Mouse (Mus musculus): ENCODE measurements around the gene Rhobtb3.
"Not testable (repeated sequence)": the region's sequence is repeated elsewhere in the genome, so short reads cannot be mapped to it uniquely, and the experiment has no call there.

The Rhobtb3 gene

GRCm38 (mm10) chr13:75929071-75929470 lies 14.7 kb downstream of the Rhobtb3 start:
- in situ Hi-C loops (cut with MboI, MseI), result not testable (repeated sequence)

DNA sequence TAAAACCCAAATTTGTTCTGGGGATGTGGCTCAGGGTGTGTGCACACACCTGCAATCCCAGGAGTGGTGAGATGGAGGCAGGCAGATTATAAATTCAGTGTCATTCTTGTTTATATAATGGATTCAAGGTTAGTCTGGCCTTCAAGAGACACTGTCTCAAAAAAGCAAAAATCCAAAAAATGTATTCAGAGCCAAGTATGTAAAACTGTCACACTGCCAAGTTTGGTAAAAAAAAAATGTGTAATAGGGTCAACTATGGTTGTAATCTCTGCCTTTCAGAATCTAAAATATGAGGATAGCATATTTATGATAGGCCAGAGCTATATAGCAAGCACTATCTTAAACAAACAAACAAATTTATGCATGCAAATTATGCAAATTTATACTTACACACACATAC lies 15.8 kb downstream of the Rhobtb3 start:
- in situ Hi-C loops (cut with MboI, MseI), result no loop called here

- in situ Hi-C loops (cut with MboI, MseI), result no loop called here
These were observed 29.6 kb downstream of the Rhobtb3 start for GRCm38 (mm10) chr13:75914151-75914550.

GRCm38 (mm10) chr13:75908187-75908586 lies 35.5 kb downstream of the Rhobtb3 start:
- in situ Hi-C loops (cut with MboI, MseI), result no loop called here

DNA sequence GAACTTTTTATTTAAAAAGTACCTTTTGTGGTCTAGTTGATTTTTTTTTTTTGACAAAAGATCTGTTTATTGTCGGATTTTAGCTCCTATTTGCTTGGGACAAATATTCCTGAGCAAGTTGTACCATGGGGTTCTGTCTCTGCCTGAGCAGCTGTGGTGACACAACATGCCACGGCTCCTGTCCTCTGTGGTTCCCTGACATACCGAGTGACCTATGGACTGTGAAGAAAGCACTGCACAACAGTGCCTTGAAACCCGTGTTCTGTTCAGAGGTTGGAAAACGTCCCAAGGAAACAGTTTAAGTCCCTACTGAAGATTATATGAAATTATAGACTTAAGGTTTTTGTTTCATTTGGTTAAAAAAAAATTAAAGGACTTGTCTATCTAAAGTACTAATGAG lies 36.6 kb downstream of the Rhobtb3 start:
- in situ Hi-C loops (cut with MboI, MseI), result no loop called here

DNA sequence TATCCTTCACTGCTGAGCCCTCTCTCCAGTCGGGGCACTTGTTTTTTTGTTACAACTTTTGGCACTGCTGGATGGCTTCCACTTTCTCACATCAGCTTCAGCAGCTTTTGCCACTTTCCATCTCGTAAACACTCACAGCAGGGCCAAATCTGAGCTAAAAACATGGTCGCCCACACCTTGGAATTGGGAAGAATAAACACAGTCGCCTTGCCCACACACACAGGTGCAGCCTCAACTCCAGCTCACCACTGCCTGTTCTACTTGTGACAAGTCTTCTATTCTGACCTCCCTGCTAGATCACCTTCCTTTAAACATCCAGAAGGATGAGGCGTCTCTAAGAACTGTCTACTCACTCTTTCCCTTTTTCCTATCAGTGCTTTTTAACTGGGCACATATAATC lies 39.1 kb downstream of the Rhobtb3 start:
- in situ Hi-C loops (cut with MboI, MseI), result no loop called here

- in situ Hi-C loops (cut with MboI, MseI), result not testable (repeated sequence)
These were observed 42.8 kb downstream of the Rhobtb3 start for GRCm38 (mm10) chr13:75900928-75901327.

GRCm38 (mm10) chr13:75892876-75893275 lies 50.8 kb downstream of the Rhobtb3 start:
- in situ Hi-C loops (cut with MboI, MseI), result no loop called here

- in situ Hi-C loops (cut with MboI, MseI), result no loop called here
These were observed 51.4 kb downstream of the Rhobtb3 start for GRCm38 (mm10) chr13:75892291-75892690.

DNA sequence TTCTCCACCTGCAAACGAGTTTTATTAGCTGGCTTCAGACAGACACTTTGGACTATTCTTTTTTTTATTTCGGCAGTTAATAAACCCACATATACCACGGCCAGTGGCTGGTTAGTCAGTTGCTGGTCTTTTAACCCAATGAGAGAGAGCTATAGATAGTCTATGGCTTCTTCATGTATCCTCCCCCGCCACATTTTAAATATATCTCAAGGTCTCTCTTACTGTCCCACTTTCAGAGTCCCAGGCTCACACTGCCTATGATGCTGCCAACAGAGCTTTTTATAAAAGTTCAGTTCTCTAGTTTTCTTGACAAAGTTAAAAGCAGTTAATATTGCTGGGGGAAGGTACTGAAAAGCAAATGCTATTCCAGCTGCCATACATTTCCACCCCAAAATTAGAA lies 51.9 kb downstream of the Rhobtb3 start:
- in situ Hi-C loops (cut with MboI, MseI), result no loop called here

GRCm38 (mm10) chr13:75883792-75884191 lies 59.9 kb downstream of the Rhobtb3 start:
- in situ Hi-C loops (cut with MboI, MseI), result loop anchor here (10.0 kb wide), 1 partner anchor 649 kb away; no protein-coding TSS in a partner anchor

DNA sequence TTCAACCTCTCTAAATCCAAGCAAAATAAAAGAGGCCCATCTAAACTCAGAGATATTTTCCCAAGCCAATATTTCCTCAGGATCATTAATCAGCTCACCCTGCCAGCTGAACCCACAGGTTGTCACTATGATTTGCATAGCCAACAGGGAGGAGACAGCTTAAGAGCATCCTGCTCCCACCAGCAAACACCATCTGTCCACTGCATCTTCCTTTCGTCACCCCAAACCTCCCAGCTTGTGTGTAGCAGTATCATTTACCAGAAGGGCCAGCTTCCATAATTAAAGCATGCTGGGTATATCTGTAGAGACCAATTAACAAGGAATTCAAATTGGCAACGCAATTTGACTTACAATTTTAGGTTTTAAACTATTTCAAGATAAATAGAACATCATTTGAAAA lies 63.2 kb downstream of the Rhobtb3 start:
- in situ Hi-C loops (cut with MboI, MseI), result loop anchor here (10.0 kb wide), 1 partner anchor 646 kb away; no protein-coding TSS in a partner anchor

GRCm38 (mm10) chr13:75879756-75880155 lies 64.0 kb downstream of the Rhobtb3 start:
- in situ Hi-C loops (cut with MboI, MseI), result loop anchor here (10.0 kb wide), 1 partner anchor 645 kb away; no protein-coding TSS in a partner anchor

- in situ Hi-C loops (cut with MboI, MseI), result no loop called here
These were observed 65.8 kb downstream of the Rhobtb3 start for GRCm38 (mm10) chr13:75877907-75878306.

- in situ Hi-C loops (cut with MboI, MseI), result no loop called here
These were observed 67.1 kb downstream of the Rhobtb3 start for GRCm38 (mm10) chr13:75876592-75876991.

DNA sequence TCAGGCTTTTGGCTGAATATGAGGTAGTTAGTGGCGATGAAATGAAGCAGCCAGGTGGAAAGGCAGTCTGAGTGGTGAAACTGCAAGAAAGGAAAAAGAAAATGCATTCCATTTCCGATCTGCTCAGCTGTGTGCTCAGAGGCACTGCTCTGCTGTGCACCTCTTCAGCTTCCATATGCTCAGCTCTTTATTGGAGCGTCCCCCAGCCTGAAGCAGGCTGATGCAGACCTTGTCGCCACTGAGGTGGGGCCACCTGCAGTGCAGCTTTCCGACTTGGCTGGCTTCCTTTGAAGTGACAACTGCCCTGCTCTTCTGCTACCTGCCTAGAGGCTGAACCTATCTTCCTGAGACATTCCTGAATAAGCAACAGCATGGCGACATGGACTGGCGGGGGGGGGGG lies 67.5 kb downstream of the Rhobtb3 start:
- in situ Hi-C loops (cut with MboI, MseI), result not testable (repeated sequence)

DNA sequence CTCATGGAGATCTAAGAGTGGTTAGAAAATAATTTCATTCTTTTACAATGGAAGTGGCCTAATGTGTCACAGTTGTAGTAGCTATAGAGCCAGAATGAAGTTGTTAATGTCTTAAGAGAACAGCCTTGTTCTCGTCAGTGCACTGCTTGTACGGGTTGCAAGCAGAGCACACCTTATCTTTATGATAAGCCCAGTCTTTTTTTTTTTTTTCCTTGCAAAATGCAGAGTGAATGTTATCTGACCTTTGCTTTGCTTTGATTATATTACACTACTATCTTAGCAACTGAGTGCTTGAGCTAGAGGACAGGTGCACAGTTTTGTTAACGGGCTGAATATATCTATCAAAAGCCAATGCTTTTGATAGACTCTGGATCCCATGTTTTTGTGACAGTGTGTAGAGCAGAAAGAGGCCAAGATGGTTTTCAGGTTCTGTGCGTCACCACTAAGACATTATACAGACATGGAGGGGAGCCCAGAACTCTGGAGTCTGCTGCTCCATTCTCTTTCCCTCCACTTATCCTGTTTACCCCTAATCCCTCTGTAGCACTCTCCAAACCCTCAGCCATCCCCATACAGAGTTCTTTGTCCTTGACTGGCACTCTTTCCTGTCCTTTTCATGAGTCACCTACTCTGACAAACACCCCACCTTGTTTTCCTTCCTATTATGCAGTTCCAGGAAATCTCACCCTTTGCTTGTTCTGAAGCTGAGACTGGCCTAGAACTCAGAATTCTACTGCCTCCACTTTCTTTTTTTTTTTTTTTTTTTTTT lies 68.9 kb downstream of the Rhobtb3 start:
- in situ Hi-C loops (cut with MboI, MseI), result no loop called here

GRCm38 (mm10) chr13:75867876-75868275 lies 75.8 kb downstream of the Rhobtb3 start:
- in situ Hi-C loops (cut with MboI, MseI), result no loop called here

DNA sequence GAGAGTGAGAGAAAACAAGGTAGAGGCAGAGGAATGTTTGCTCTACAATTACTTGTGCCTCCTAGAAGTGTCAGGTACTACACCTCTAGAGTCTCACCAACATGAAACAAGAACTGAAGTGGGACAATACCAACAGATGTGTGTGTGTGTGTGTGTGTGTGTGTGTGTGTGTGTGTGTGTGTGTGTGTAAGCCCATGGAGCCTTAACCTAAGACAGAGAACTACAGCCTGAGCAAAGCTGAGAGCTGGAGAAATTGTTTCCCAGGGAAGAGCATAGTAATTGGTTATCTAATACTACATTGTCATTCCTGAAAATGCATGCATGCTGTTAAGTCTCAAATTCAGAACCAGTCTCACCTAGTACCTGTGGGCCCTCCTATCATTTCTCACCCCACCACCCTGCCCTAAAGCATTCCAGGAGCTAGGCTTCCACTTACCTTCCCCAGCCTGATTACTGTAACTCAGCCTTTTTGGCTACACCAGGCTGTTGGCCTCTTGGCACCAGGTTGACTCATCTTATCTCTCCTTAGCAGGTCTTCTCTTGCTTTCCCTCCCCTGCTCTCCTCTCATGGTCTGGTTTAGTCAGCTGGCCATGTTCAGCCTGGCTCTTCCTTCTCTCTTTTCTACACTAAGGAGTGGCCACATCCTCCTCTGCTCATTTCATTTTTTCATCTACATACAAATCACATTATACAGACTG lies 78.1 kb downstream of the Rhobtb3 start:
- in situ Hi-C loops (cut with MboI, MseI), result no loop called here

- in situ Hi-C loops (cut with MboI, MseI), result no loop called here
These were observed 84.4 kb downstream of the Rhobtb3 start for GRCm38 (mm10) chr13:75859264-75859844.

DNA sequence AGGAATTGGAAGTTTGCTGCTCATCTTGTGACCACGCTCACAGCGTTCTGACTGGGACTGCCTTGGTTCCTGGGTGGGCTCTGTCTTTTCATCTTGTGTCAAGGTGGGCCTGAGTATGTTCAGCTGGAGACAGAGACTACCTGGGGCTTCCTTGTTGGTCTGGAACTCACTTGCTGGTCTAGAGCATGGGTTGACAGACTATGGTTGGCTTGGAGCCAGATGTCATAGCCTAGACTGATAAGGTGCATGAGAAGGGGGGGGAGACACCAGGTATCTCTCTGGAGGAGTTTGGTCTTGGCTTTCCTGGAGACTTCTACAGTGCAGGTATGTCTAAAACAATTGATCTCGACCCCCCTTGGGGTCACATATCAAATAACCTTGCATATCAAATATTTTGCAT lies 90.6 kb downstream of the Rhobtb3 start:
- in situ Hi-C loops (cut with MboI, MseI), result no loop called here

DNA sequence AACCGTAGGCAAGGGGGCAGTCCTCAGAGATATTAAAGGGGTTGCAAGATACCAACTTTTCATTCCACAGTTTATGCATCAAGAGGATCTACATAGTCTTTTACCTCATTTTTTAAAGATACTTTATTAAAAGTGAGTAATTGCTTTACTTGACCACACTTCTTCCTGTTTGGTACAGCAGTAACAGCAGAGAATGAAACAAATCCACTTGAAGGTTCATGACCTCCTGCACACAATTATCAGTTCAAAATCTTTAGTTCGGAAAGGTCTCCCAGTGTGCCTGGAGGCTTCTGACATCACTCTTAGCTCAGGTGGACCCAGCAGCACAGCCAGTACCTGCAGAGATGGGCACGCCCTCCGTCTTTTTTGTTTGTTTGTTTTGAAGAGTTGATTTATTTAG lies 91.7 kb downstream of the Rhobtb3 start:
- in situ Hi-C loops (cut with MboI, MseI), result no loop called here

DNA sequence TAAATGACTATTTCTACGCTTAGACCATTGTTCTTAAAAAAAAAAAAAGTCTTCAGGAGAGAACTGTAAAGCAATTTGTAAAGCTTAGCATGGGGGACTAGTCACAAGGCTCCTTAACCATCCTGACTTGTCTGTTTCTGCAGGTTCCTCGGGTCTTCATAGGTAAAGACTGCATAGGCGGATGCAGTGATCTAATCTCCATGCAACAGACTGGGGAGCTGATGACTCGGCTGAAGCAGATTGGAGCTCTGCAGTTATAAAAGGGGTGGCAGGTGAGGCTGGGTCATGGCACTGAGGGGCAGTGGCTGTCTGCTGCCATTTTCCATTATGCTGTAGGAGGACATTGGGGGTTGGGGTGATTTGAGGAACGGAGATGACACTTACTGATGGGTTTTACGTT lies 96.7 kb downstream of the Rhobtb3 start:
- in situ Hi-C loops (cut with MboI, MseI), result no loop called here
